Mouse (Mus musculus): ENCODE measurements around the gene Klhl8. TPM values are rescaled to one million over a fixed set of nuclear protein-coding genes. Genes with fewer than 3 reads are reported as not detected.

Gene Klhl8
- polyA plus RNA-seq, 1 experiment from 2014 or later: 14.1 TPM

GRCm38 (mm10) chr5:103855483-103856211 is 55.4 kb downstream of the Klhl8 start:
- WGBS: 67% methylated on average over 14 of the region's 14 CpGs
- H3K9me3 ChIP-seq (replicated peaks; ENCODE audit: control insufficient read depth, low read length): no peaks in the 10 kb centered on the region

DNA sequence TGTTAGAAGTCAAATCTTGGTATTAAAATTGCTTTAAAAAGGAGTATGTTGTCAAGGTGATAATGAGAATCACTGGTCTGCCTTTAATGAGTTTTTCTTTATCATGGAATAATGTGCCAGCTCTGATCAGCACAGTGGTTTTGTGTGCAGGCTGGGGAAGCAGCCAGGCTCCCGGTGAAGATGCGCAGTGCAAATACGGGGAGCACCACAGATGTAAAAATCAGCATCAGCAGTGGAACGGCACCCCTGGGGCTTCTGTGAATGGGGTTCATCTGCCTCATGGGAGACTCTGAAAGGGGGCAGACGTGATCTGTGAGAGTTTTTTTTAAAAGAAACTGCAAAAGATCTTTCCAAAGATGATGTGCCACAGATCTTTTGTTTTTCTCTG is 56.3 kb downstream of the Klhl8 start:
- WGBS: 88% methylated on average over 5 of the region's 5 CpGs
- no peak for ATAC-seq (ENCODE audit: insufficient read depth, low FRiP score)
- H3K9me3 ChIP-seq (replicated peaks; ENCODE audit: control insufficient read depth, low read length): no peaks in the 10 kb centered on the region
- no peak overlapping the region for H3K9ac ChIP-seq (ENCODE audit: low read length)
- no peak overlapping the region for H3K27ac ChIP-seq (ENCODE audit: low read length)
- H3K4me2 ChIP-seq (ENCODE audit: low read depth, low read length): no peak overlapping the region
- H3K27me3 ChIP-seq (ENCODE audit: control insufficient read depth, insufficient read depth, low read length): no peaks in the 10 kb centered on the region
- H3K36me3 ChIP-seq (ENCODE audit: control insufficient read depth, insufficient read depth, low read length): peaks cover 13% of the 10 kb centered on the region
- no peak overlapping the region for H3K4me3 ChIP-seq (replicated peaks; ENCODE audit: low read length)
- no peaks in the 10 kb centered on the region for H3K4me1 ChIP-seq (ENCODE audit: control insufficient read depth, insufficient read depth, low read length)

More at GRCm38 (mm10) chr5:103855483-103856211, 55.4 kb downstream of the Klhl8 start:
- Histone ChIP-seq H3K27me3 (ENCODE audit: control insufficient read depth, insufficient read depth, low read length) (no peaks in the 10 kb centered on the region), H3K4me3 (replicated peaks; ENCODE audit: low read length) (no peak overlapping the region), H3K36me3 (ENCODE audit: control insufficient read depth, insufficient read depth, low read length) (peaks cover 10% of the 10 kb centered on the region), H3K4me2 (ENCODE audit: low read depth, low read length) (no peak overlapping the region), H3K4me1 (ENCODE audit: control insufficient read depth, insufficient read depth, low read length) (no peaks in the 10 kb centered on the region), H3K27ac (ENCODE audit: low read length) (no peak overlapping the region; the same call in 1 of the 2 replicates), H3K9ac (ENCODE audit: low read length) (no peak overlapping the region)
- ATAC-seq (ENCODE audit: insufficient read depth, low FRiP score): peak; percentile 70

DNA sequence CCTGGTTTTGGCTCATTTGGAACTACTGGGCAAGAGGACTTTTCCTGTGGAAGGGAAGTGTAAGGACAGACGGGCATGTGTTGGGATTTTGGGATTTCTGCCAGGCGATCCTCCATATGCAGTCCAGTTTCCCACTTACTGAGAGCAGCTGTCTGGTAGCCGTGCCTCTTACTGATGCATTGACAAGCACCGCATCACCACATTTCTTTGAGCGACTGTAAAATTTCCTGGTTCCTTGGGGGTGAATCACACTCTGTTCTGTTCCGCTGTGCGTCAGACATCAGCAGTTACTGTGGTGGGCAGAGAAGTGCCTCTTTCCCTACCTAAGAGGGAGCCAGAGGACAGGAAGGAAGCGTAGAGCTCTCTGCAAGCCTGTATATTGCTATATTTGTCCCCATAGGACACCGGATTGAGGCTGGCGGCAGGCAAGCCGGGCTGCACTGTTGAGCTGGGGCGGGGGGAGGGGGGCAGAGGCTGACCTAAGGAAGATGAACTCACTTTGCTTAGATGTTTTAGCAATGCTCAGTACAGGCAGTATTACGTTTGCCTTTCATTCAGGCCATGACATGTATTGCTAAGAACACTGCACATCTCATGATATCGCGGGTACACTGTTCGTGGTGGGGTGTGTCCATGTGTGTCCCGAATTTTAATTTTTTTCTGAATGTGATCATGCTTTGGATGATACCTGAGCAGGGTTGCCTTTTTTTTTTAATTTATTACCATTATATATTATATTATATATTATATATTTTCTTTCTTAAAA is 56.8 kb downstream of the Klhl8 start:
- Histone ChIP-seq H3K27ac (ENCODE audit: low read length) (no peak overlapping the region), H3K27me3 (ENCODE audit: control insufficient read depth, insufficient read depth, low read length) (no peaks in the 10 kb centered on the region), H3K4me3 (replicated peaks; ENCODE audit: low read length) (no peak overlapping the region), H3K36me3 (ENCODE audit: control insufficient read depth, insufficient read depth, low read length) (peaks cover 13% of the 10 kb centered on the region), H3K9me3 (replicated peaks; ENCODE audit: control insufficient read depth, low read length) (no peaks in the 10 kb centered on the region), H3K4me2 (ENCODE audit: low read depth, low read length) (no peak overlapping the region), H3K9ac (ENCODE audit: low read length) (no peak overlapping the region), H3K4me1 (ENCODE audit: control insufficient read depth, insufficient read depth, low read length) (no peaks in the 10 kb centered on the region)
- WGBS: 67% methylated on average over 17 of the region's 17 CpGs
- ATAC-seq (ENCODE audit: insufficient read depth, low FRiP score): 0 out of 2 replicates have a peak, but pooled peaks have one; percentile 19

- no peak overlapping the region for H3K9ac ChIP-seq (ENCODE audit: low read length)
- H3K4me2 ChIP-seq (ENCODE audit: low read depth, low read length): no peak overlapping the region
- WGBS: 85% methylated on average over 4 of the region's 4 CpGs
- no peak overlapping the region for H3K27ac ChIP-seq (ENCODE audit: low read length)
- ATAC-seq (ENCODE audit: insufficient read depth, low FRiP score): no peak
- peaks cover 13% of the 10 kb centered on the region for H3K36me3 ChIP-seq (ENCODE audit: control insufficient read depth, insufficient read depth, low read length)
- no peaks in the 10 kb centered on the region for H3K9me3 ChIP-seq (replicated peaks; ENCODE audit: control insufficient read depth, low read length)
- H3K4me1 ChIP-seq (ENCODE audit: control insufficient read depth, insufficient read depth, low read length): no peaks in the 10 kb centered on the region
- H3K4me3 ChIP-seq (replicated peaks; ENCODE audit: low read length): no peak overlapping the region
- H3K27me3 ChIP-seq (ENCODE audit: control insufficient read depth, insufficient read depth, low read length): no peaks in the 10 kb centered on the region
Measured at GRCm38 (mm10) chr5:103852756-103853549, 58.1 kb downstream of the Klhl8 start.

- Histone ChIP-seq H3K36me3 (ENCODE audit: control insufficient read depth, insufficient read depth, low read length) (peaks cover 13% of the 10 kb centered on the region), H3K4me3 (replicated peaks; ENCODE audit: low read length) (no peak overlapping the region), H3K4me2 (ENCODE audit: low read depth, low read length) (no peak overlapping the region), H3K27me3 (ENCODE audit: control insufficient read depth, insufficient read depth, low read length) (no peaks in the 10 kb centered on the region), H3K9me3 (replicated peaks; ENCODE audit: control insufficient read depth, low read length) (no peaks in the 10 kb centered on the region), H3K9ac (ENCODE audit: low read length) (no peak overlapping the region), H3K27ac (ENCODE audit: low read length) (no peak overlapping the region), H3K4me1 (ENCODE audit: control insufficient read depth, insufficient read depth, low read length) (no peaks in the 10 kb centered on the region)
- no peak for ATAC-seq (ENCODE audit: insufficient read depth, low FRiP score)
- 83% methylated on average over 8 of the region's 8 CpGs for WGBS
Measured at GRCm38 (mm10) chr5:103848546-103848945, 62.5 kb downstream of the Klhl8 start.

DNA sequence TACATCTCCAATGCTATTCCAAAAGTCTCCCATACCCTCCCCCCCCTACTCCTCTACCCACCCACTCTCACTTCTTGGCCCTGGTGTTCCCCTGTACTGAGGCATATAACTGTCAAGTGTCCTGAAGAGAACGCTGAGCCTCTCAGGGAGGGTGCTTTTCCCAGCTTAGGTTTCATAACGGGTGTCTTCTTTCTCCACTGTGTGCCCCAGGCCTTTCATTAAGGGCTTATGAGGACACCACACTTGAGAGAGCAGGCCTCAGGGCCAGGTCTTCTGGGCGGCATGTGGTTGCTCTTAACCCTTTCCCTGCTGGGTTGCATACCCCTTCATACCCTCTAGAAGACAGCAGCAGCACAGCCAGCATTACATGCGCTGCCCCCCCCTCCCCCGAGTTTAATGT is 64.5 kb downstream of the Klhl8 start:
- no peak overlapping the region for H3K4me3 ChIP-seq (replicated peaks; ENCODE audit: low read length)
- ATAC-seq (ENCODE audit: insufficient read depth, low FRiP score): no peak
- H3K4me1 ChIP-seq (ENCODE audit: control insufficient read depth, insufficient read depth, low read length): no peaks in the 10 kb centered on the region
- no peak overlapping the region for H3K27ac ChIP-seq (ENCODE audit: low read length)
- WGBS: 63% methylated on average over 5 of the region's 5 CpGs
- no peak overlapping the region for H3K9ac ChIP-seq (ENCODE audit: low read length)
- H3K27me3 ChIP-seq (ENCODE audit: control insufficient read depth, insufficient read depth, low read length): no peaks in the 10 kb centered on the region
- H3K9me3 ChIP-seq (replicated peaks; ENCODE audit: control insufficient read depth, low read length): no peaks in the 10 kb centered on the region
- peaks cover 22% of the 10 kb centered on the region for H3K36me3 ChIP-seq (ENCODE audit: control insufficient read depth, insufficient read depth, low read length)
- no peak overlapping the region for H3K4me2 ChIP-seq (ENCODE audit: low read depth, low read length)

- no peaks in the 10 kb centered on the region for H3K27me3 ChIP-seq (ENCODE audit: control insufficient read depth, insufficient read depth, low read length)
- H3K9ac ChIP-seq (ENCODE audit: low read length): no peak overlapping the region
- H3K36me3 ChIP-seq (ENCODE audit: control insufficient read depth, insufficient read depth, low read length): peaks cover 18% of the 10 kb centered on the region
- H3K4me2 ChIP-seq (ENCODE audit: low read depth, low read length): no peak overlapping the region
- no peaks in the 10 kb centered on the region for H3K4me1 ChIP-seq (ENCODE audit: control insufficient read depth, insufficient read depth, low read length)
- no peak for ATAC-seq (ENCODE audit: insufficient read depth, low FRiP score)
- WGBS: 85% methylated on average over 10 of the region's 10 CpGs
- no peak overlapping the region for H3K4me3 ChIP-seq (replicated peaks; ENCODE audit: low read length)
- H3K9me3 ChIP-seq (replicated peaks; ENCODE audit: control insufficient read depth, low read length): no peaks in the 10 kb centered on the region
- H3K27ac ChIP-seq (ENCODE audit: low read length): no peak overlapping the region
Measured at GRCm38 (mm10) chr5:103846154-103846551, 64.9 kb downstream of the Klhl8 start.

DNA sequence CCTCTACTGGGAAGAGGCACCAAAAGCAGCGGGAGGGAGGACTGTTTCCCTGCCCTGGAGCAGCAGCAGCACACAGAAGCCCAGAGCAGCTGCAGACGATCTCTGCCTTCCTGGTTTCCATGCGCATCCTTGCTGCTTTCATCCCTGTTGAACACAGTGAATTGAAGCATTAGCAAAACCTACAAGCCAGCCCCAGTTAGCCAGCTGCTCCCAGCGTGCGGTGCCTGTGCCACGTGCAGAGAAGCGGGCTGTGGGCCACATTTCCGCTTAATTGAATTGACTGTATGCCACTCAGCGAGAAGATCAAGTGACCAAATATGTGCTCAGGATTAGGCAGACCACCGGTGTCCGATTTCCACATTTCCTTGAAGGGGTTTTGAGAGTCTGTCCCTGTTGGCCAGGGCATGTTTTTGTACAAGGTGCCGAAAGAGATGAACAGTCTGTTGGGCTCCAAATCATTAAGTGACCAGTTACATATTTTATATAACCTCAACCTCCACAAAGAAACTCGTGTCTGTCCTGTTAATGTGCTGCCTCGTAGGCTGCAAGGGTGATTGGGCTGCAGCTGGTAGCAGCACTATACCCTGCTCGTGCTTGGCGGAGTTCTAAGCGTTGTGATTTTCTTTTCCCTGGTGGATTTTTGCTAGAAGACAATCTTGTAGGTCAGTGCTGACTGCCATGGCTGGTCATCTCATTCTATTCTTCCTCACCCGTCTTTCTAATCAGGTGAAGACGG is 65.5 kb downstream of the Klhl8 start:
- no peak for ATAC-seq (ENCODE audit: insufficient read depth, low FRiP score)
- Histone ChIP-seq H3K9me3 (replicated peaks; ENCODE audit: control insufficient read depth, low read length) (no peaks in the 10 kb centered on the region), H3K4me3 (replicated peaks; ENCODE audit: low read length) (no peak overlapping the region)

More for the DNA sequence above, 65.5 kb downstream of the Klhl8 start:
- H3K4me2 ChIP-seq (ENCODE audit: low read depth, low read length): no peak overlapping the region
- no peak overlapping the region for H3K9ac ChIP-seq (ENCODE audit: low read length)
- no peak overlapping the region for H3K27ac ChIP-seq (ENCODE audit: low read length)
- H3K4me1 ChIP-seq (ENCODE audit: control insufficient read depth, insufficient read depth, low read length): no peaks in the 10 kb centered on the region
- peaks cover 12% of the 10 kb centered on the region; the same call in 1 of the 2 replicates for H3K36me3 ChIP-seq (ENCODE audit: control insufficient read depth, insufficient read depth, low read length)
- no peaks in the 10 kb centered on the region for H3K27me3 ChIP-seq (ENCODE audit: control insufficient read depth, insufficient read depth, low read length)
- 76% methylated on average over 19 of the region's 19 CpGs for WGBS
